Mouse (Mus musculus): Measurements from ENCODE around the gene Olfr124.

Olfr124 gene

GRCm38 (mm10) chr17:37799588-37799987 is at the start of gene Olfr124:
Olfr124 (plus strand) TSS chr17:37799888.
- in situ Hi-C loops (cut with MboI; ENCODE audit: low sequenced_read_pairs), result no loop called here

- in situ Hi-C loops (cut with MboI; ENCODE audit: low sequenced_read_pairs), result no loop called here
These were observed 31.4 kb upstream of the Olfr124 start, which contains the start of gene Olfr122 for GRCm38 (mm10) chr17:37768307-37768706. Olfr122 (plus strand) TSS chr17:37768607.

GRCm38 (mm10) chr17:37793229-37793628 is 6.5 kb upstream of the Olfr124 start, which contains the start of gene Olfr123:
Olfr123 (plus strand) TSS chr17:37793529.
- in situ Hi-C loops (cut with MboI; ENCODE audit: low sequenced_read_pairs), result no loop called here

- in situ Hi-C loops (cut with MboI; ENCODE audit: low sequenced_read_pairs), result no loop called here
These were observed 33.0 kb downstream of the Olfr124 start, which contains the start of gene Olfr125 for GRCm38 (mm10) chr17:37832649-37833048. Olfr125 (plus strand) TSS chr17:37832949.

GRCm38 (mm10) chr17:37847183-37847582 is 47.5 kb downstream of the Olfr124 start, which contains the start of gene Olfr126:
Olfr126 (plus strand) TSS chr17:37847483.
- in situ Hi-C loops (cut with MboI; ENCODE audit: low sequenced_read_pairs), result no loop called here

Measured in CH12F3 (cell line).